Mouse (Mus musculus) thymus, adult 2 months (tissue): ENCODE measurements at regions not wholly inside any gene's neighbourhood (a gene's known extent, or its start where the extent isn't known, plus 50 kb on each side); places are given as distances from the start of the nearest gene placed in this dataset.

Source experiments
- DNase-seq: peaks from one replicate; pipeline ENCODE4 v3.0.0; 2021
- H3K27ac ChIP-seq: fragments of 200-500 bp; 2 replicates; pipeline ENCODE4 v1.5.1; 2012; ENCODE audit warnings: low read length, control low read depth; ENCODE audit not compliant: control insufficient read depth, insufficient read depth
- H3K27me3 ChIP-seq: fragments of 200-500 bp; 2 replicates; pipeline ENCODE4 v1.6.1; 2012; ENCODE audit warnings: mild to moderate bottlenecking, low read length, moderate library complexity, mixed read lengths; ENCODE audit not compliant: control insufficient read depth, insufficient read depth
- H3K36me3 ChIP-seq: fragments of 200-500 bp; 2 replicates; pipeline ENCODE4 v1.6.1; 2012; ENCODE audit warnings: mild to moderate bottlenecking, low read length, moderate library complexity; ENCODE audit not compliant: control insufficient read depth, insufficient read depth
- H3K4me1 ChIP-seq: fragments of 200-500 bp; replicated peaks from 2 replicates; pipeline ENCODE4 v1.6.1; 2012; ENCODE audit warnings: low read length; ENCODE audit not compliant: control insufficient read depth, insufficient read depth
- H3K4me3 ChIP-seq: fragments of 200-500 bp; 2 replicates; pipeline ENCODE4 v1.5.1; 2012; ENCODE audit warnings: mild to moderate bottlenecking, low read length, control low read depth, moderate library complexity; ENCODE audit not compliant: control insufficient read depth, insufficient read depth
- CTCF ChIP-seq: fragments of 200-500 bp; IDR thresholded peaks from 2 replicates; pipeline ENCODE4 v1.5.1; 2012; ENCODE audit warnings: mild to moderate bottlenecking, control low read depth, low read length, moderate library complexity, borderline replicate concordance; ENCODE audit not compliant: control insufficient read depth, poor library complexity, insufficient read depth; ENCODE audit errors: extremely low read depth
- POLR2A ChIP-seq: fragments of 200-500 bp; IDR thresholded peaks from 2 replicates; pipeline ENCODE4 v1.6.1; 2012; ENCODE audit warnings: mild to moderate bottlenecking, low read length, control low read depth, moderate library complexity; ENCODE audit not compliant: control insufficient read depth, poor library complexity, insufficient read depth; ENCODE audit errors: extremely low read depth
- WGBS: fragments of 180-500 bp; shearing (Covaris S2); methylation state at CpG from one replicate; pipeline ENCODE4 v1.1.7; 2018; 5-methylcytosine and 5-hydroxymethylcytosine counted together

DNA sequence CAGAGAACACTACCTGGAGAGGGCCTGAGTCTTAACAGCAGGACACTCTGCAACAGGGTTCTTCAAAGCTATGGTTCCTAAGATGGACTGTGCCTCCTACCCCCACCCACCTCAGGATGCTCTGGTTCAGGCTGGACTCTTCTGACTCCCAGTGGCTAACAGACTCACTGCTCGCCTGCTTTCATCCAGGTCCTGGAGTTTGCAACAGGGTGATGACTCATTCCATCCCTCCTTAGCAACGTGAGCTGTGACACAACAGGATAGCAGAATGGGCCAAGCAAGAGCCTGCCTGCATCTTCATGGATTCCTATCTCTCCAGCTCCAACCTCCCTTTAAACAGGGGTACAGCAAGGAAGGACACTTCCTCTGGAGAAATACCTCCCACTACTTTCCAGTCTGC lies 135.4 kb upstream of the Irx3 start:
- Histone ChIP-seq H3K4me3 (no peak overlapping the region), H3K27ac (no peak overlapping the region), H3K27me3 (no peaks in the 10 kb centered on the region), H3K36me3 (no peaks in the 10 kb centered on the region), H3K4me1 (no peaks in the 10 kb centered on the region)
- no peak for DNase-seq
- WGBS, result 46% methylated on average over 2 of the region's 2 CpGs
- TF ChIP-seq CTCF (no peak), POLR2A (no peak)

DNA sequence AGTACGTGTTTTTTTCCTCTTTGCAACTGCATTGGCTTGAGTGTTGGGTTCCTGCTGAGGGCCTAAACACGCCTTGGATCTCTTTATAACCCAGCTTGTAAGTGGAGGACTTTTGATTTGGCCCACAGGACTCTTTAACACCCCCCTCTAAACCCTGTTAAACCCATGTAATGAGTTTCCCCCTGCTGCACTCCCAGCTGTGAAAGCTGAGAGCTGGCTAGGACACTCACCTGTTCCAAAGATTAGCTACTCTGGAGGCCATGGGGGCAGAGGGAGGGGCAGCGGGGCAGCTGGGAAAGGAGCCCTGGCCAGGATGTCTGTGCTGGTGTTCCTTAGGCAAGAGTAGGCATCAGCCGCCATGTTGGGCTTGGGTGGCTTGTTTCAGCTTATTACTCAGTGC lies 128.7 kb upstream of the Irx3 start:
- Histone ChIP-seq H3K4me1 (no peaks in the 10 kb centered on the region), H3K27ac (no peak overlapping the region), H3K4me3 (no peak overlapping the region), H3K27me3 (no peaks in the 10 kb centered on the region), H3K36me3 (no peaks in the 10 kb centered on the region)
- WGBS, result 88% methylated on average over 4 of the region's 4 CpGs
- no peak for DNase-seq
- TF ChIP-seq POLR2A (no peak), CTCF (no peak)

DNA sequence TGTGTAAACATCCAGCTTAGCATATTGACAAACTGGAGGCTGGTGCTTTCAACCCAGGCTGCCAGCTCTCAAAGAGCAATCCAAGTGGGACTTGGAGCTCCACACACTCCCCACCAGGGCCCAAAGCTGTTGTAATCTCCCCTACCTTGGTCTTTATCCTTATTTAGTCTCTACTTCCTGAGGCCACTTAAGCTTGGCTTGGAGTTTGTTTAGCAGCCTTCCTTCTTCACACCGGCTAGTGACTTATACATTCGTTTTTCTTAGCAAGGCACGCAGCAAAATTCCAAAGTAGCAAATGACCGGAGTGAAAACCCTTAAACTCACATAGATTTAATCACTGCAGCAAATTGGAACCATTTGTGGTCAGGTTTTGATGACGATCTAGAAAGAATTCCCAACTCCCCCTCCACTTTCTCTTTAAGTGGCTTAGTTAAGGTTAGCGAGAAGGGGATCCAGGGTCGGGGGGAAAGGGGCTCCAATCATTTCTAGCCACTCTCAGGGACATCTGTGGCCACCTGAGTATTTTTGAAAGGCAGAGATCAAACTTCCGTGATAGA lies 124.2 kb upstream of the Irx3 start:
- H3K36me3 ChIP-seq, result no peaks in the 10 kb centered on the region
- no peak overlapping the region for H3K4me3 ChIP-seq
- H3K27me3 ChIP-seq, result no peaks in the 10 kb centered on the region
- no peak overlapping the region for H3K27ac ChIP-seq
- DNase-seq, result no peak
- no peaks in the 10 kb centered on the region for H3K4me1 ChIP-seq
- WGBS, result 90% methylated on average over 8 of the region's 8 CpGs
- no peak for TF ChIP-seq CTCF
- TF ChIP-seq POLR2A, result no peak

DNA sequence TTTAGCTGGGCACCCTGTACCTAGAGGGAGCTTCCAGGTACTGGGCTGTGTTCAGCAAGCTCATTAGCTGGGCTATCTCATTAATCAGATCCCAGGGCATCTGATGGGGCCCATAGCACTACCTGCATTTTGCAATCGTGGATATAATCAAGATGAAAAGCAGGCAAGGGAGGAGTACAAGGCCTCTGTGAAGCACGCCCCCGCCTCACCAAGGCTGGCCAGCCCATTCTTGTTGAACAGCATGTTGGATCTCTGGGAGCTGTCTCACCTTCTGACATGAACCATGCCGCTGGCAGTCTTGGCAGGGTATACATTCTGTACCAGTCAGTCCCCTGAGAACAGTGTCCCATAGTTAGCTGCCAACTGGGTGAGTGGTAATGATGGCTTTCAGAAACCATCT lies 122.3 kb upstream of the Irx3 start:
- no peak for DNase-seq
- TF ChIP-seq POLR2A, result no peak
- no peak for TF ChIP-seq CTCF
- H3K27ac ChIP-seq, result no peak overlapping the region

DNA sequence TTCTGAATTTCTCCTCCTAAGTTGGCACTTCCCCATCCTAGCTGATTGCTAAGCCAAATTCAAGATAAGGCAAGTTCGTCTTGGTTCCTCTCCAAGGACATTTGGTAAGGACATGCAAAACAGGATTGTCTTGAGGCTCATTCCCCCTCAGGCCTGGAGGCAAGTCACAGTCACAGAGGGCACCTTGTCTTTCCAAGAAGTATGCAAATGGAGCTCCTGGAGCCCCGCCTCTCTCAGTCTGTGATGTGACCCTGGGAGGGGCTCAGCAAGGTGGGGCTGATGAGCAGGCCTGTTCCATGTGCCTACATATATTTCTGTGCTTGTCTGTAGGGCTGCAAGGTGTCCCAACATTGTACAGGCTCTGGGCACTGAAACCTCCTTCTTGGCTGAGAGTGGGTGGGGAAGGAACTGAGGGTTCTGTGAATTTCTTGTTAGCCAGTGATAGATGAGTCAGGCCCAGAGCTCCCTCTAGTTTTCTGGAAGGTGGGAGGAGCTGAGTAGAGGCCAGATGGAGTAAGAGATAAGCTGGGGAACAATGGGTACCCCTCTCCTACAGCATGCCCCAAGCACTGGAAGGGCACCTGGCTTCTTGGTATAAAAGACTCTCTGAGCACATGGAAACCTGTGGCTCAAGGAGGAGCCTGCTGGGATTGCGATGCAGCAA lies 120.5 kb upstream of the Irx3 start:
- no peak for DNase-seq
- no peaks in the 10 kb centered on the region for H3K4me1 ChIP-seq
- TF ChIP-seq CTCF, result no peak
- no peak for TF ChIP-seq POLR2A
- no peak overlapping the region for H3K27ac ChIP-seq
- H3K36me3 ChIP-seq, result no peaks in the 10 kb centered on the region
- H3K27me3 ChIP-seq, result no peaks in the 10 kb centered on the region
- H3K4me3 ChIP-seq, result no peak overlapping the region
- 91% methylated on average over 3 of the region's 3 CpGs for WGBS

More for the DNA sequence above, 122.3 kb upstream of the Irx3 start:
- no peaks in the 10 kb centered on the region for H3K4me1 ChIP-seq
- WGBS, result 93% methylated on average over 4 of the region's 4 CpGs
- H3K36me3 ChIP-seq, result no peaks in the 10 kb centered on the region
- H3K4me3 ChIP-seq, result no peak overlapping the region
- H3K27me3 ChIP-seq, result no peaks in the 10 kb centered on the region

DNA sequence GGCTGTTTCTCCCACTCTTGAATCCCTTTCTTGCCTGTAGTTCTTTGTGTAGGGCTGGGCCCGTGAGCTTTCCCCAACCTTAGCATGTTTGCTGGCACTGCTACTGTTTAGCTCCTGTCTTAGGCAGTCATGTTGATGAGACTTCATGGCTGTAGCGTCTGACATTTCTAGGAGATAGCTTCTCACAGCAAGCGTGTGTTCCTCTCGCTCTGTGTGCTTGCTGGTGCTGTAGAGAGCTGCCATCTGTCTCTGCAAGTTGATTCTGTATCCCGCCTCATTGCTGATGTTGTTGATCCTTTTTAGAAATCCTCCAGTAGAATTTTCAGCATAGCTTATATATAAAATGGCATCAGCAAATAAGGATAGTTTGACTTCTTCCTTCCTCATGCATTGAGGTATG lies 116.0 kb upstream of the Irx3 start:
- no peaks in the 10 kb centered on the region for H3K4me1 ChIP-seq
- no peak for DNase-seq
- H3K27me3 ChIP-seq, result no peaks in the 10 kb centered on the region
- no peaks in the 10 kb centered on the region for H3K36me3 ChIP-seq
- no peak overlapping the region for H3K4me3 ChIP-seq
- 94% methylated on average over 5 of the region's 5 CpGs for WGBS
- TF ChIP-seq CTCF (no peak), POLR2A (no peak)
- H3K27ac ChIP-seq, result no peak overlapping the region
